8 mouse cellular contexts compared by ENCODE assay signal in the genomic region with DNA sequence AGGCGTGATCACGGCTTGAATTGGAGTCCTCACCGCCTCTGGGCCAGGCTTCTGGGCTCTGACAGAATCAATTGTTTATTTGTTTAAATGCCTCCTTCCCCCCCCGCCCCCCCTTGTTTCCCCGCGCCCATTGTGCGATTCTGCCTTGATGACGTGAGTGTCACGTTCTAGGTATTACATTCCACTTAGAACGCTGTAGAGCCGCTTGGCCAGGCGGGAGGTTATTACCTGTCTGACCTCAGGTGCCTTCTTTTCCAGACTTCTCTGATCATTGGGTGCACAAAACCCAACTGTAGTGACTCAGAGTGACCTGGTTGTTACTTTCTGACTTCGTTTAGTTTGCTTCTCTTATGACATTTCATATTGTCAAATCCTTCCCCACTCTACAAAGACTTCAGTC. TPM values are rescaled to one million over a fixed set of nuclear protein-coding genes. Genes with fewer than 3 reads are reported as not detected.
A peak's percentile ranks its signal among the peaks of the same experiment; 100 is the strongest.
DNase-seq lines count a peak whose midpoint lies in the region; ATAC-seq lines count a peak whose summit lies in the region.

No protein-coding gene starts in this region.

- ATAC-seq in inflammation-experienced regulatory T-cells, adult 6 months = peak; percentile 19

- no peaks in the 10 kb centered on the region for H3K36me3 ChIP-seq in macrophage (ENCODE audit: inconsistent target)

- H3K4me3 ChIP-seq in brown adipose tissue, adult 24 weeks (ENCODE audit: insufficient read depth, low read depth, low read length) = peak overlapping the region; percentile 91
- H3K4me3 ChIP-seq in macrophage (ENCODE audit: inconsistent target) = peak overlapping the region; percentile 86

- H3K4me1 ChIP-seq in brown adipose tissue, adult 24 weeks (ENCODE audit: control insufficient read depth, insufficient read depth, insufficient read length, low read length) = peaks cover 6% of the 10 kb centered on the region; the same call in 1 of the 2 replicates

- WGBS in macrophage (ENCODE audit: missing documents) = 3% methylated on average over 7 of the region's 13 CpGs

- H3K79me2 ChIP-seq in macrophage (ENCODE audit: inconsistent target) = peaks cover 55% of the 10 kb centered on the region

- DNase-seq in kidney, adult 11 months = peak; percentile 26
- DNase-seq in kidney, postnatal 14 days = no peak
- no peak for DNase-seq in right cerebral cortex, postnatal 36 days (ENCODE audit: low spot score in 2 of 2)
- DNase-seq in layer of hippocampus, postnatal 14 days (ENCODE audit: low spot score in 2 of 2) = no peak
- DNase-seq in urinary bladder, postnatal 25 days (ENCODE audit: low spot score) = no peak

- H3K27ac ChIP-seq in brown adipose tissue, adult 24 weeks (replicated peaks; ENCODE audit: low read depth, low read length) = peak overlapping the region; percentile 88
- H3K27ac ChIP-seq in macrophage = peak overlapping the region; percentile 69

RNA-seq across cellular contexts. Expression of gene Lmbrd1, which starts 0.6 kb away (rescaled TPM):
- 43.1 and 58.2 TPM in 2 replicates for polyA plus RNA-seq in brown adipose tissue, adult 24 weeks (2012; ENCODE audit: insufficient read depth, insufficient read length, missing spikeins)
- 100 to 1,000 TPM in 1 of 3 experiments, 10 to 100 TPM in 2; 59.6 to 110 (median 83.3) TPM for polyA plus RNA-seq in inflammation-experienced regulatory T-cells, adult 6 months (2017; shearing (Covaris generic))
- total RNA-seq in macrophage (2018; cell fraction: chromatin; rRNA removed) = 100 to 1,000 TPM in 24 of 26 experiments, 10 to 100 TPM in 2; 92.4 to 302 (median 120) TPM
- total RNA-seq in macrophage (2018; cell fraction: cytosol; rRNA removed) = 100 to 1,000 TPM in 1 of 26 experiments, 10 to 100 TPM in 25; 52.1 to 102 (median 67.9) TPM
- 100 to 1,000 TPM in 17 of 26 experiments, 10 to 100 TPM in 9; 79.7 to 180 (median 107) TPM for total RNA-seq in macrophage (2018; cell fraction: nucleus; rRNA removed)
- 56.9 to 120 TPM (median 62.5 TPM) in 3 replicates for polyA plus RNA-seq in macrophage (2018)
- total RNA-seq in layer of hippocampus, postnatal 14 days (2021) = 100 to 1,000 TPM in 1 of 2 experiments, 10 to 100 TPM in 1; 100.0 to 102 TPM
